Mouse (Mus musculus) olfactory bulb, adult 2 months (tissue): ENCODE results near the gene Rab25.

Experiments used
- CTCF ChIP-seq: fragments of 200-500 bp; IDR thresholded peaks from 2 replicates; pipeline ENCODE4 v1.5.1; 2012; ENCODE audit warnings: low read depth, mild to moderate bottlenecking, low read length, moderate library complexity; ENCODE audit not compliant: insufficient read depth
- POLR2A ChIP-seq: fragments of 200-500 bp; IDR thresholded peaks from 2 replicates; pipeline ENCODE4 v1.6.1; 2012; ENCODE audit warnings: mild to moderate bottlenecking, low read depth, low read length, moderate library complexity; ENCODE audit not compliant: insufficient read depth

- TF ChIP-seq CTCF (no peak), POLR2A (no peak)
Observed at GRCm38 (mm10) chr3:88503881-88504746, 44.0 kb downstream of the Rab25 start.
